Mouse (Mus musculus): Measurements from ENCODE around the gene Dpt. TPM values are rescaled to one million over a fixed set of nuclear protein-coding genes. Genes with fewer than 3 reads are reported as not detected.
"Not testable (repeated sequence)": the region's sequence is repeated elsewhere in the genome, so short reads cannot be mapped to it uniquely, and the experiment has no call there.

The Dpt gene
- total RNA-seq (2021): under 1 TPM; 0.34 to 0.62 TPM

GRCm38 (mm10) chr1:164796471-164796870, at the start of gene Dpt:
Dpt (plus strand) TSS chr1:164796644.
- DNase-seq (ENCODE audit: low spot score in 2 of 2): no peak
- intact Hi-C loops (cut with DNase I): no loop called here

DNA sequence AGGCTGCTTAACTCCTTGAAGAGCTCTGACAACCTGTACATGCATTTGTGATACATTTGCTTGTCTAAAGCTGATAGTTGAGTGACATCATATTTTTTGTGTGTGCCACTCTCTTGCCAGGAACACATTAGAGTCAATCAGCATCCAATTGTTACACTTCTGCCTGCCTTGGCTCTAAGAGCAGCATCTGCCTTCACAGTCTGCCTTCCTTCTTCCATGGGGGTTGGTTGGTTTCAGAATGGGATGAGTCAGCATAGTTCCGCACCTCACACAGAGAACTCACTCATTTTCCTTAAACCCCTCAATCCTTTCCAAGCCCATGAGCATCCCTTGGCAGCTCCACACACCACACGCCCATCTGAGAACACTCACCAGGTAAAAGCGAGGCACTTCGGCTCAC, 42.7 kb upstream of the Dpt start:
- DNase-seq (ENCODE audit: low spot score in 2 of 2): peak in 1 of 2 experiments; percentile 79
- intact Hi-C loops (cut with DNase I): loop anchor here (2.0 kb wide), 1 partner anchor 295 kb away; the partner anchor contains the start of gene Atp1b1

GRCm38 (mm10) chr1:164755671-164756070, 40.8 kb upstream of the Dpt start:
- intact Hi-C loops (cut with DNase I): loop anchor here (2.0 to 5.0 kb wide), 2 partner anchors 142 to 297 kb away; partner anchors contain the start of gene Atp1b1

DNA sequence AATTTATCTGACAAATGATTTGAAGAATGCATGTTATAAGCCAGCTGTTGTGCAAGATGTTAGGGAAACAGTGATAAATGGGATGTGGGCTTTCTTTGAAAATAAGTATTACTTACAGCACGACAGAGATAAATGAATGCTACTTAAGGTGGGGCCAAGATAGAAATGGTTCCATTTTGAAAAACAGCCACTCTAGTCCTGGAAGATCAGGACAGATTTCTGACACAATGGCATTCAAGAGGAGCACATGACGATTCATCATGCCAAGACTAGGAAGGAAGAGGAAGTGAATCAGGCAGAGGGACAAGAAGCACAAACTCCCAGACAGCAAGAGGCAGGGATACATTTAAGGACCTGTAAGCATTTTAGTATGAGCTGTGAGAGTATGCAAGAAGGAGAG, 39.5 kb upstream of the Dpt start:
- no peak for DNase-seq (ENCODE audit: low spot score in 2 of 2)
- intact Hi-C loops (cut with DNase I): loop anchor here (5.0 kb wide), 1 partner anchor 140 kb away; no protein-coding TSS in a partner anchor

More at GRCm38 (mm10) chr1:164755671-164756070, 40.8 kb upstream of the Dpt start:
- peak in 1 of 2 experiments; percentile 42 for DNase-seq (ENCODE audit: low spot score in 2 of 2)

GRCm38 (mm10) chr1:164758401-164758800, 38.0 kb upstream of the Dpt start:
- intact Hi-C loops (cut with DNase I): loop anchor here (5.0 kb wide), 1 partner anchor 139 kb away; no protein-coding TSS in a partner anchor
- peak in 1 of 2 experiments; percentile 76 for DNase-seq (ENCODE audit: low spot score in 2 of 2)

DNA sequence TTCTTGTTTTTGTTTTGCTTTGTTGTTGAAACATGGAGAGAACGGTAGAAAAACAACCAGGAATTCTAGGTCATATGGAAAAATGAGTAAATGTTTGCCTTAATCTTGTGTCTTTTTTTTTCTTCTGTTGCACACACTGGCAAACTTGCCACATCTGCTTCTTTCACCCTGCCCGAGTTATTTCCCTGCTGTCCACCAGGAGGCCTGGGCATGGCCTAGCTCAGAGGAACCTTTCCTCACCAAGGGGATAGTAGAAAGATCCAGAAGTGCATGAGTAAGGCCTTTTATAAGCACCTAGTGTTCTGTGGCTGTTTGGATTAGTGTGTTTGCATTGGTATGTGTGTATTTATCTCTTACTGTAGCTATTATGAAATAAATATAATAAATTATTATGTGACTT, 34.2 kb upstream of the Dpt start:
- intact Hi-C loops (cut with DNase I): no loop called here
- no peak for DNase-seq (ENCODE audit: low spot score in 2 of 2)

- no peak for DNase-seq (ENCODE audit: low spot score in 2 of 2)
- intact Hi-C loops (cut with DNase I): no loop called here
These were observed 29.8 kb upstream of the Dpt start for GRCm38 (mm10) chr1:164766646-164767045.

DNA sequence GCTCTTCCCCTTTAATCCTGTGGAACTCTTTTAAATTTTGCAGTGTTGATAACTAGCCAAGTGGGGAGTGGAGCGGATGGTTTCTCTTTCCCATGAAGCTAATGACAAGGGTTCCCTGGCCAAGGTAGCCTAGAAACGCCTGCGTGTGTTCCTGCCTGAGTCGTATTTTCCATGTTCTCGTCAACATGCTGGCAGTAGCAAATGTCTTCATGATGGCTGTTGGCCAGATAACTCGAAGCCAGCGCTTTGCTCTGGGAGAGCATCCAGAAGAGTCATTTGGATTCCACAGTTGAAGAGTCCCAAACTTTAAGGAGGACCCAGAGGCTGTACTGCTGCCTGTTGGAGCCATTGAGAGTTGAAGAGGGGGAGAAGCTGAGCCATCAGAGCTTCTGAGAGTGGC, 25.8 kb upstream of the Dpt start:
- peak; percentile 43 to 78 for DNase-seq (ENCODE audit: low spot score in 2 of 2)
- intact Hi-C loops (cut with DNase I): no loop called here

DNA sequence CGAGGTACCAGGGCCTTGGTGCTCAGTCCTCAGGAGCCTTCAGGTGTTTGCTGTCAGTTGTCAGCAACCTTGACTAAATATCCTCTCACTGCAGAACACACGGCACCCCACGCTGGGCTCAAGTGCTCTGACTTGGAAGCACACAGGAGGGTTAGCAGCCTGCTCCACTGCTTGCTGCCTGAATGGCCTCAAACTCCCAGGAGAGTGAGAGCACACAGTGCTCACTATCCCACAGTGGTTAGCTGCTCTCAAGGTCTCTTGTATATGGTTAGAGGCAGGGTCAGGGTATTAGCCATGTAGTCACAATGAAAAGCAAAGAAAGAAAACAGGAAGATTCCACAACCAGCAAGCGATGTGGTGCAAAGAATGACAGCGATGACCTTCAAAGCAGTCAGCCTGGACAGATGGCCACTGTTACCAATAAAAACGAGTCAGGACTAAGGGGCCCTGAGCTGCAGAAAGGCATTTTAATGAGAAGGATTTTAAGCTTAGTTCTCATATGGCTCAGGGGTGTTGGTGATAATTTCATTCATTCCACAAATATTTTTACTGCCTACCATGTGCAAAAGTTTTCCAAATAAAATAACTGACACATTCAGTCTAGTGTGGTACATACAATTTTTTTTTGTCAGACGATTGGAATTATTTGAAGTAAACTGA, 15.5 kb upstream of the Dpt start:
- DNase-seq (ENCODE audit: low spot score in 2 of 2): peak in 1 of 2 experiments; percentile 71
- intact Hi-C loops (cut with DNase I): loop anchor here (1.0 to 10.0 kb wide), 4 partner anchors 92 to 334 kb away; no protein-coding TSS in a partner anchor

GRCm38 (mm10) chr1:164786165-164786564, 10.3 kb upstream of the Dpt start:
- DNase-seq (ENCODE audit: low spot score in 2 of 2): peak in 1 of 2 experiments; percentile 56
- intact Hi-C loops (cut with DNase I): loop anchor here (2.0 to 10.0 kb wide), 5 partner anchors 111 to 329 kb away; partner anchors contain the start of gene Atp1b1

GRCm38 (mm10) chr1:164787771-164788170, 8.7 kb upstream of the Dpt start:
- intact Hi-C loops (cut with DNase I): loop anchor here (1.0 to 10.0 kb wide), 6 partner anchors 103 to 329 kb away; partner anchors contain the start of gene Atp1b1

DNA sequence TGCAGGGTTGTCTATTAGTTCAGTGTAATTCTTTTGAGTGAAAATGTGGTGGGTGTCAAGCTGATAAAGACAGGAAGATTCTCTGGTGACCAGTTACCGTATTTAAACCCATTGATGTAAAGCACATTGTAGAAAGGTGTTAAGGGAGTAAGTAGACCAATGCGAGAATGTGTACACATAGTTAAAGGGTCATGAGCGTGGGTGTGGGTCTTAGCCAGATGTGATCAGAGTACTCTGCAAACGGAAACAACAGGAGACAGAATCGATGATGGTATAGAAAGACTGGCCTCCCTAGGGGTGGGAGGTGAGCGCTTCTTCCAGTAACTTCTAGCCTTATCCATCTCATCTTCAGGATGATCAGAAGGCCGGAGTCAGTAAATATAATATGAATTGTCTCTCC, 8.2 kb upstream of the Dpt start:
- intact Hi-C loops (cut with DNase I): loop anchor here (5.0 to 10.0 kb wide), 4 partner anchors 109 to 327 kb away; no protein-coding TSS in a partner anchor

More at GRCm38 (mm10) chr1:164787771-164788170, 8.7 kb upstream of the Dpt start:
- peak; percentile 81 to 95 for DNase-seq (ENCODE audit: low spot score in 2 of 2)

DNA sequence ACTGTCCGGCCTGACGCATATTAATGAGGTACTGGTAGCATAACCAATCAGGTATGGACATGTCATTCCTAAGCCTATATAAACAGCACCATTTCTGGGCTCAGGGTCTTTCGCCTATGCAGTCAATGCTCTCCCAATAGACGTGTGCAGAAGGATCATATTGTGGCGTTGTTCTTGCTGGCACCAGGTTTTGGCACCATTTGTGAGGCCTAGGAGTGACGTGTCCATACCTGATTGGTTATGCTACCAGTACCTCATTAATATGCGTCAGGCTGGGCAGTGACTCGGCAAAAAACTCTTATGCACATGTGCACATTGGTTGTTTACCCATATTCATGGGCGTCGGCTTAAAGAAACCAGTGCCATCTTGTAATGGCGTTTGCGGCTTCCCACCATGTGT, 6.1 kb upstream of the Dpt start:
- DNase-seq (ENCODE audit: low spot score in 2 of 2); intact Hi-C loops (cut with DNase I): not testable (repeated sequence)

More for the DNA sequence above, 8.2 kb upstream of the Dpt start:
- no peak for DNase-seq (ENCODE audit: low spot score in 2 of 2)

- intact Hi-C loops (cut with DNase I): no loop called here
- no peak for DNase-seq (ENCODE audit: low spot score in 2 of 2)
These were observed 3.4 kb upstream of the Dpt start for GRCm38 (mm10) chr1:164793049-164793448.

DNA sequence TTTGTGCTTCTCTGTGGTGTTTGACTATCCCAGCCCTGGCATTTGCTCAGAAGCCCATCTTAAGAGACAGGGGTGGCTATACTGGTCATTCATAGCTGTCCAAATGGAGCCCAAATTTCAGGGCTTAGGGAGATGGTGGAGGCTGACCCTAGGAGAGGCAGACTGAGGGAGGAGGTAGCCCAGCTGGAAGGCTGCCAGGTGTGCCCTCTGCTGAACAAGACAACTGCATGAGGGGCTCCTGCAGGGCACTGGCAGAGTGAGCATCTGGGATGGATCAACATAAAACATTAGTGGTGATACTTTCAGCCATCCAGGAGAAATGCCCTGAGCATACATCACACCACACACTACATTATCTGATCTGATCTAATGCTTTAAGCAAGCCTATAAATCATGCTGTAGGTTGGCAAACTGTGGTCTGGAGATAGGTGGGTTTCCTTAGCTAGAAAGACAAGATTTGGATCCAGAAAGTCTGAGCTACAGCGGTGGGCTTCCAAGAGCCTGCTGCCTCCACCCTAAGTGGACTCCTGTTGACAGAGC, 1.4 kb downstream of the Dpt start:
- no peak for DNase-seq (ENCODE audit: low spot score in 2 of 2)
- intact Hi-C loops (cut with DNase I): no loop called here

GRCm38 (mm10) chr1:164798471-164798922, 2.1 kb downstream of the Dpt start:
- DNase-seq (ENCODE audit: low spot score in 2 of 2): no peak
- intact Hi-C loops (cut with DNase I): no loop called here

DNA sequence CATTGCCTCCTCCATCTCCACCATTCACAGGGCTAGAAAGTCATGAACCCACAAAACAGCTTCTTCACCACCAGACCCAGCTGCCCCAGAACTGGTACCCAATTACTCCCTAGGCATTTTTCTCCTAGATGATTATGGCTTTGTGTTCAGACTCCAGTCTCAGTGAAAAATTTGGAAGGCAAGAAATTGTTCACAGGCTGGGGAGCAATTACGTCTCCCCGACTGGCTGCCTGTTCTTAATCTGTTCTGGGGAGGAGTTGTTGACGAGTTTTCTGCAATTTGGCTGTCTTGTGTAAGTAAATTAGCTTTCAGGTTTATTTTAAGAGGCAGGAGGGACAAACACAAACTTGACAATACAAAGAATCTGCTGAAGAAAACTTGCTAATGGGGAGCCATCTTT, 2.7 kb downstream of the Dpt start:
- intact Hi-C loops (cut with DNase I): no loop called here
- peak in 1 of 2 experiments; percentile 38 for DNase-seq (ENCODE audit: low spot score in 2 of 2)

DNA sequence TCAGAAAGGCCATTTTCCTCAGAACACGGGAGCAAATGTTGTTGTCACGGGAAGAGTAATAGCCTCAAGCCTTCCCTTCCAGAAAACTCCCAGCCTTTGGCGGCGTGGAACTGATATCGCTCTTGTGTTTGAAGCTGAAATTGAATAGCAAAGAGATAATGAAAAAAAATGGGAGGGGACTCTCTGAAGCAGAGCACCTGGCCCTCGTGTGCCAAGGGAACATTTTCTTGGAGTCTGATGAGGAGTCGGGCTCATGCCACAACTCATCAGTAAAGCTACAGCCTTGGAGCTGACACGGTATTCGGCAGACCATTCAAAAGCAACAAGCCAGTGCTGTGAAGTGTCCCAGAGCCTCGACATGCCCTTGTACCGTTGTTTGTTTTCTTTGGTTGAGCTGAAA, 7.8 kb downstream of the Dpt start:
- intact Hi-C loops (cut with DNase I): no loop called here
- DNase-seq (ENCODE audit: low spot score in 2 of 2): no peak

- DNase-seq (ENCODE audit: low spot score in 2 of 2): no peak
- intact Hi-C loops (cut with DNase I): no loop called here
These were observed 8.4 kb downstream of the Dpt start for GRCm38 (mm10) chr1:164804751-164805435.

GRCm38 (mm10) chr1:164809371-164809770, 12.9 kb downstream of the Dpt start:
- no peak for DNase-seq (ENCODE audit: low spot score in 2 of 2)
- intact Hi-C loops (cut with DNase I): no loop called here
